Mouse (Mus musculus): ENCODE results near the gene Hist1h2aa. TPM values are rescaled to one million over a fixed set of nuclear protein-coding genes. Genes with fewer than 3 reads are reported as not detected.
A peak's percentile ranks its signal among the peaks of the same experiment; 100 is the strongest.

Gene Hist1h2aa
- polyA plus RNA-seq, 1 experiment from 2014 or later: not detected

GRCm38 (mm10) chr13:23950928-23951327 is 16.7 kb downstream of the Hist1h2aa start:
- Histone ChIP-seq H3K4me2 (no peak overlapping the region), H3K4me1 (replicated peaks) (0 out of 2 replicates have a peak, but pooled peaks cover 8% of the 10 kb centered on the region), H3K9ac (no peak overlapping the region), H3K27me3 (no peaks in the 10 kb centered on the region), H3K27ac (no peak overlapping the region), H3K9me3 (no peaks in the 10 kb centered on the region), H3K36me3 (no peaks in the 10 kb centered on the region), H3K4me3 (no peak overlapping the region)
- 75% methylated on average over 3 of the region's 3 CpGs for WGBS
- ATAC-seq (ENCODE audit: low FRiP score): no peak

- H3K4me3 ChIP-seq: no peak overlapping the region
- H3K27me3 ChIP-seq: no peaks in the 10 kb centered on the region
- peaks cover 3% of the 10 kb centered on the region; the same call in 1 of the 2 replicates for H3K4me1 ChIP-seq (replicated peaks)
- no peaks in the 10 kb centered on the region for H3K9me3 ChIP-seq
- H3K9ac ChIP-seq: no peak overlapping the region
- no peak for ATAC-seq (ENCODE audit: low FRiP score)
- H3K4me2 ChIP-seq: no peak overlapping the region
- H3K27ac ChIP-seq: 0 out of 2 replicates have a peak overlapping the region, but pooled peaks have one; percentile 55
- WGBS: 23% methylated on average over 2 of the region's 2 CpGs
- H3K36me3 ChIP-seq: no peaks in the 10 kb centered on the region
Measured at GRCm38 (mm10) chr13:23959776-23960175, 25.5 kb downstream of the Hist1h2aa start.

- Histone ChIP-seq H3K9me3 (no peaks in the 10 kb centered on the region), H3K9ac (no peak overlapping the region), H3K4me1 (replicated peaks) (peaks cover 5% of the 10 kb centered on the region; the same call in 1 of the 2 replicates), H3K4me2 (no peak overlapping the region), H3K27ac (no peak overlapping the region), H3K4me3 (no peak overlapping the region), H3K27me3 (no peaks in the 10 kb centered on the region), H3K36me3 (no peaks in the 10 kb centered on the region)
- ATAC-seq (ENCODE audit: low FRiP score): no peak
- 82% methylated on average over 2 of the region's 2 CpGs for WGBS
Measured at GRCm38 (mm10) chr13:23964909-23965308, 30.6 kb downstream of the Hist1h2aa start.

GRCm38 (mm10) chr13:23971870-23972269 is 37.6 kb downstream of the Hist1h2aa start:
- Histone ChIP-seq H3K4me1 (replicated peaks) (peaks cover 9% of the 10 kb centered on the region), H3K4me2 (no peak overlapping the region), H3K27ac (no peak overlapping the region), H3K27me3 (no peaks in the 10 kb centered on the region), H3K4me3 (no peak overlapping the region), H3K9ac (no peak overlapping the region), H3K36me3 (no peaks in the 10 kb centered on the region), H3K9me3 (no peaks in the 10 kb centered on the region)
- WGBS: 49% methylated on average over 2 of the region's 2 CpGs
- no peak for ATAC-seq (ENCODE audit: low FRiP score)

- ATAC-seq (ENCODE audit: low FRiP score): no peak
Measured at GRCm38 (mm10) chr13:23972271-23972670, 38.0 kb downstream of the Hist1h2aa start.

More at GRCm38 (mm10) chr13:23972271-23972670, 38.0 kb downstream of the Hist1h2aa start:
- Histone ChIP-seq H3K36me3 (no peaks in the 10 kb centered on the region), H3K4me2 (no peak overlapping the region), H3K4me1 (replicated peaks) (peaks cover 9% of the 10 kb centered on the region), H3K9me3 (no peaks in the 10 kb centered on the region), H3K9ac (no peak overlapping the region), H3K27ac (no peak overlapping the region), H3K27me3 (no peaks in the 10 kb centered on the region), H3K4me3 (no peak overlapping the region)
- 74% methylated on average over 5 of the region's 5 CpGs for WGBS

Small RNA genes within 50 kb of the gene (microRNA-seq; reads per million reads assigned to microRNA genes)
- gene Gm44344: not detected

Other genes with a start within 250 kb of the Hist1h2aa start
- not detected in 2 replicates for gene Hist1h1t, start 238.6 kb upstream of the Hist1h2aa start, polyA plus RNA-seq (2015; fragmentation: Nextera tagmentation; extraction: Ambion mirVana)
- gene Hist1h4c, start 236.0 kb upstream of the Hist1h2aa start, polyA plus RNA-seq (2015; fragmentation: Nextera tagmentation; extraction: Ambion mirVana): 3.9 and 4.4 TPM in 2 replicates
- 5.4 and 5.6 TPM in 2 replicates for gene Hfe, start 223.6 kb upstream of the Hist1h2aa start, polyA plus RNA-seq (2015; fragmentation: Nextera tagmentation; extraction: Ambion mirVana)
- gene Hist1h1c, start 195.7 kb upstream of the Hist1h2aa start, polyA plus RNA-seq (2015; fragmentation: Nextera tagmentation; extraction: Ambion mirVana): 8.8 and 9.7 TPM in 2 replicates
- 1.3 and 1.9 TPM in 2 replicates for gene Hist1h3c, start 188.9 kb upstream of the Hist1h2aa start, polyA plus RNA-seq (2015; fragmentation: Nextera tagmentation; extraction: Ambion mirVana)
- 0.86 and 1.7 TPM in 2 replicates for gene Hist1h2bb, start 187.7 kb upstream of the Hist1h2aa start, polyA plus RNA-seq (2015; fragmentation: Nextera tagmentation; extraction: Ambion mirVana)
- 10.5 and 12.7 TPM in 2 replicates for gene Hist1h2ab, start 183.3 kb upstream of the Hist1h2aa start, polyA plus RNA-seq (2015; fragmentation: Nextera tagmentation; extraction: Ambion mirVana)
- gene Hist1h3b, start 182.2 kb upstream of the Hist1h2aa start, polyA plus RNA-seq (2015; fragmentation: Nextera tagmentation; extraction: Ambion mirVana): 4.2 and 4.4 TPM in 2 replicates
- 1.4 TPM in 1 of 2 replicates, not detected in the other for gene Hist1h4b, start 177.4 kb upstream of the Hist1h2aa start, polyA plus RNA-seq (2015; fragmentation: Nextera tagmentation; extraction: Ambion mirVana)
- gene Hist1h4a, start 173.2 kb upstream of the Hist1h2aa start, polyA plus RNA-seq (2015; fragmentation: Nextera tagmentation; extraction: Ambion mirVana): not detected in 2 replicates
- gene Hist1h3a, start 172.1 kb upstream of the Hist1h2aa start, polyA plus RNA-seq (2015; fragmentation: Nextera tagmentation; extraction: Ambion mirVana): 1.9 and 2.5 TPM in 2 replicates
- 0.56 and 1.2 TPM in 2 replicates for gene Hist1h1a, start 170.8 kb upstream of the Hist1h2aa start, polyA plus RNA-seq (2015; fragmentation: Nextera tagmentation; extraction: Ambion mirVana)
- not detected in 2 replicates for gene Trim38, start 164.5 kb upstream of the Hist1h2aa start, polyA plus RNA-seq (2015; fragmentation: Nextera tagmentation; extraction: Ambion mirVana)
- not detected in 2 replicates for gene Slc17a2, start 127.5 kb upstream of the Hist1h2aa start, polyA plus RNA-seq (2015; fragmentation: Nextera tagmentation; extraction: Ambion mirVana)
- not detected in 2 replicates for gene Slc17a3, start 95.0 kb upstream of the Hist1h2aa start, polyA plus RNA-seq (2015; fragmentation: Nextera tagmentation; extraction: Ambion mirVana)
- gene Slc17a1, start 66.7 kb upstream of the Hist1h2aa start, polyA plus RNA-seq (2015; fragmentation: Nextera tagmentation; extraction: Ambion mirVana): not detected in 2 replicates
- gene Slc17a4, start 19.5 kb upstream of the Hist1h2aa start, polyA plus RNA-seq (2015; fragmentation: Nextera tagmentation; extraction: Ambion mirVana): 0.09 TPM in 1 of 2 replicates, not detected in the other
- gene Hist1h2ba, start 306 bp upstream of the Hist1h2aa start, polyA plus RNA-seq (2015; fragmentation: Nextera tagmentation; extraction: Ambion mirVana): not detected in 2 replicates
- 1.0 and 1.4 TPM in 2 replicates for gene Scgn, start 56.8 kb downstream of the Hist1h2aa start, polyA plus RNA-seq (2015; fragmentation: Nextera tagmentation; extraction: Ambion mirVana)